Mouse (Mus musculus) heart, adult 2 months (tissue): ENCODE results near the gene Entpd6.

Source experiments
- EP300 ChIP-seq: fragments of 200-500 bp; IDR thresholded peaks from 2 replicates; pipeline ENCODE4 v1.6.1; 2011; ENCODE audit warnings: low read depth, low read length, control low read depth; ENCODE audit not compliant: insufficient read depth
- POLR2A ChIP-seq: fragments of 200-500 bp; IDR thresholded peaks from 2 replicates; pipeline ENCODE4 v1.6.1; 2011; ENCODE audit warnings: mild to moderate bottlenecking, low read depth, low read length, control low read depth; ENCODE audit not compliant: insufficient read depth

DNA sequence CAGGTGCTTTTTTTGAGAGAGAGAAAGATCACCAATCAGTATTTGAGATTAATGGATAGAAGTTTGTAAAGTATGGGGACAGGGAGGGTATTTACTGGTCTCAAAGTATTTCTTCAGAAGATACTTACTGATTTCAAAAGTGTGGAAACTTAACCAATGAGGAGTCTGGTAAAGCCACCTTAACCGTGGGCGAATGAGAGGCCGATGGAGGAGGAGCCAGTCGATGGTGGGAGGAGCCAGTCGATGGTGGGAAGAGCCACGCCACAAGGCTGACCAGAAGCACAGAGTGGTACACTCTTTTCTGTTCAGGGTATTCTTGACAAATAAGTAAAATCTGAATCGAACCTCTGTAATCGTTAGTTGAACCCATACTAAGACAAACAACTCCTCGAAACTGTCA is 11.0 kb upstream of the Entpd6 start:
- no peak for TF ChIP-seq POLR2A
- TF ChIP-seq EP300: no peak
